Mouse (Mus musculus): ENCODE data around the gene Metap2. TPM values are rescaled to one million over a fixed set of nuclear protein-coding genes. Genes with fewer than 3 reads are reported as not detected.
"Not testable (repeated sequence)": the region's sequence is repeated elsewhere in the genome, so short reads cannot be mapped to it uniquely, and the experiment has no call there.

The Metap2 gene
- polyA plus RNA-seq, 1 experiment, result 100 TPM

DNA sequence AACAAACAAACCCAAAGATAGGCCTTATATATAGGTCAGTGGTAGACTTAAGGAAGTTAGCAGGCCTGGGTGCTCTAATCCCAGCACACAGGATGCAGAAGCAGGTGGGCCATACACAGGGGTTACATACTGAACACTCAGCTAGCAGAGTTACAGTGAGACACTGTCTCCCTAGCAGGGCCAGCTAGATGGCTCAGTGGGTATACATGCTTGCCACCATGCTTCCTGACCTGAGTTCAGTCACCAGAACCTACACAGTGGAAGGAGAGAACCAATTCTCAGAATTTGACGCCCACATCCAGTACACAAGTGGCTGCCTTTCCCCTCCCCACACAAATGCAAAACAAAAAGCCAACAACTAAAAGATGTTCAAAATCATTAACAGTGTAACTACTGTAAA is 20.1 kb downstream of the Metap2 start:
- no peak overlapping the region for H3K27ac ChIP-seq (ENCODE audit: insufficient read depth, low read length)
- H3K4me1 ChIP-seq (ENCODE audit: control insufficient read depth, insufficient read depth, low read length), result no peaks in the 10 kb centered on the region; the same call in 1 of the 2 replicates
- no peak overlapping the region for H3K4me3 ChIP-seq (ENCODE audit: insufficient read depth, low read length)
- TF ChIP-seq POLR2A (IDR thresholded peaks at IDR 0.05; ENCODE audit: extremely low read depth, insufficient read depth, low read length), result no peak

- Histone ChIP-seq H3K4me3 (ENCODE audit: insufficient read depth, low read length) (no peak overlapping the region), H3K27ac (ENCODE audit: insufficient read depth, low read length) (no peak overlapping the region), H3K4me1 (ENCODE audit: control insufficient read depth, insufficient read depth, low read length) (no peaks in the 10 kb centered on the region; the same call in 1 of the 2 replicates)
- no peak for TF ChIP-seq CTCF (IDR thresholded peaks at IDR 0.05; ENCODE audit: extremely low read depth, insufficient read depth, low read length)
- no peak for TF ChIP-seq POLR2A (IDR thresholded peaks at IDR 0.05; ENCODE audit: extremely low read depth, insufficient read depth, low read length)
Measured at GRCm38 (mm10) chr10:93868886-93869285, 28.0 kb downstream of the Metap2 start.

DNA sequence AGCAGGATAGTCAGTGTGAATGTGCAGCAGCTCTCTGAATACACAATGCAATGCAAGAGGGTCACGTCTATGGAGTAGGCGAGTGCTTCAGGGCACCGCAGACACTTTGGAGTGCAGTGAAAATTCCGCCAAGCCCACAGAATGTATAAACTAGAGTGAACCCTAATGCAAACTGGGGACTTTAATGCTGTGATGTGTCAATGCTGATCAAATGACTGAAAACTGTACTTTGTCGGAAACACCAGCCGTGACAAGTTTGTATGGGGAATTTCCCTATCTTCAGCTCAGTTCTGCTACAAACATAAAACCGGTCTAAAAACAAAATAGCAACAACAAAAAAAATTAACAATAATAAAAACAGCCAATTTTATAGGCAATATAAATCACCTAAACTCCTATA is 28.5 kb downstream of the Metap2 start:
- Histone ChIP-seq H3K27ac (ENCODE audit: insufficient read depth, low read length) (no peak overlapping the region), H3K4me3 (ENCODE audit: insufficient read depth, low read length) (no peak overlapping the region), H3K4me1 (ENCODE audit: control insufficient read depth, insufficient read depth, low read length) (no peaks in the 10 kb centered on the region; the same call in 1 of the 2 replicates)
- no peak for TF ChIP-seq POLR2A (IDR thresholded peaks at IDR 0.05; ENCODE audit: extremely low read depth, insufficient read depth, low read length)
- TF ChIP-seq CTCF (IDR thresholded peaks at IDR 0.05; ENCODE audit: extremely low read depth, insufficient read depth, low read length), result no peak

- Histone ChIP-seq H3K27ac (ENCODE audit: insufficient read depth, low read length) (no peak overlapping the region), H3K4me1 (ENCODE audit: control insufficient read depth, insufficient read depth, low read length) (no peaks in the 10 kb centered on the region), H3K4me3 (ENCODE audit: insufficient read depth, low read length) (no peak overlapping the region)
- TF ChIP-seq POLR2A (IDR thresholded peaks at IDR 0.05; ENCODE audit: extremely low read depth, insufficient read depth, low read length), result no peak
- no peak for TF ChIP-seq CTCF (IDR thresholded peaks at IDR 0.05; ENCODE audit: extremely low read depth, insufficient read depth, low read length)
Measured at GRCm38 (mm10) chr10:93856095-93856494, 40.8 kb downstream of the Metap2 start.

DNA sequence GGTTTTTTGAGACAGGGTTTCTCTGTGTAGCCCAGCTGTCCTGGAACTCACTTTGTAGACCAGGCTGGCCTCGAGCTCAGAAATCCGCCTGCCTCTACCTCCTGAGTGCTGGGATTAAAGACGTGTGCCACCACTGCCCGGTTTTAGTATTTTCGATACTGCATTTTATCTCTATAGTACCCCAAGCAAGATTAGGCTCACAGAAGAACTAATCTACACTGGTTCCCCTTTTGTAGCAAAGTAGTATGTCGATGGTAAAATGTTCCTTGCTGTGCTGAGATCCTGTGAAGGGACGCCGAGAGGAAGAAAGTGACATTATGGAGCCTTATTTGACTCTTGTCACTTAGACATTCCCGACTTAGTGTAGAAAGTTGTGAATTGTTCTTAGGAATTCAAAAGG is 41.8 kb downstream of the Metap2 start:
- Histone ChIP-seq H3K27ac (ENCODE audit: insufficient read depth, low read length) (no peak overlapping the region), H3K4me1 (ENCODE audit: control insufficient read depth, insufficient read depth, low read length) (no peaks in the 10 kb centered on the region), H3K4me3 (ENCODE audit: insufficient read depth, low read length) (no peak overlapping the region)
- TF ChIP-seq POLR2A (IDR thresholded peaks at IDR 0.05; ENCODE audit: extremely low read depth, insufficient read depth, low read length) (no peak), CTCF (IDR thresholded peaks at IDR 0.05; ENCODE audit: extremely low read depth, insufficient read depth, low read length) (no peak)

DNA sequence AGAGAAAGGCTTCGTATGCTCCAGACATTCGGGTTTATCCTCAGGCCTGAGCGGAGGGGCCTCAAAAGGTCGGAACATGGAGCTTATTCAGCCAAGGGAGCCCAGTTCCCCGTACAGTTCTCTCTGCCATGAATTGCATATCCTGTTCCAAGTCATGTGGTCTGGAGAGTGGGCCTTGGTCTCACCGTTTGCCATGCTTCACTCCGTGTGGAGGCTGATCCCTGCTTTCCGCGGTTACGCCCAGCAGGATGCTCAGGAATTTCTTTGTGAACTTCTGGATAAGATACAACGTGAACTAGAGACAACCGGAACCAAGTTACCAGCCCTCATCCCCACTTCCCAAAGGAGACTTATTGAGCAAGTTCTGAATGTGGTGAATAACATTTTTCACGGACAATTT is 50.2 kb downstream of the Metap2 start:
- Histone ChIP-seq H3K4me3 (ENCODE audit: insufficient read depth, low read length) (no peak overlapping the region), H3K4me1 (ENCODE audit: control insufficient read depth, insufficient read depth, low read length) (no peaks in the 10 kb centered on the region), H3K27ac (ENCODE audit: insufficient read depth, low read length) (no peak overlapping the region)
- TF ChIP-seq CTCF (IDR thresholded peaks at IDR 0.05; ENCODE audit: extremely low read depth, insufficient read depth, low read length), result no peak
- no peak for TF ChIP-seq POLR2A (IDR thresholded peaks at IDR 0.05; ENCODE audit: extremely low read depth, insufficient read depth, low read length)

DNA sequence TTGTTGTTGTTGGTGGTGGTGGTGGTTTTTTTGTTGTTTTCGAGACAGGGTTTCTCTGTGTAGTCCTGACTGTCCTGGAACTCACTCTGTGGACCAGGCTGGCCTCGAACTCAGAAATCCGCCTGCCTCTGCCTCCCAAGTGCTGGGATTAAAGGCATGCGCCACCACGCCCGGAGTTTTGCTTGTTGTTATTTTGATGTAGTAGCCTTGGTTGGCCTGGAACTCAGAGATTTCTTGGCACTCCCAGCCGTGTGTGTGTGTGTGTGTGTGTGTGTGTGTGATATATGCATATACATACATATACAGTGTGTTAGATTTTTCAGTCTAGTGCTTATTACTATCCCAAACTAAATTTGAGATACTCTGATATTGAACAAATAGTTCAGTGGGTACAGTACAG is 61.8 kb downstream of the Metap2 start:
- not testable (repeated sequence) for H3K27ac ChIP-seq (ENCODE audit: insufficient read depth, low read length); H3K4me3 ChIP-seq (ENCODE audit: insufficient read depth, low read length); H3K4me1 ChIP-seq (ENCODE audit: control insufficient read depth, insufficient read depth, low read length)

- H3K27ac ChIP-seq (ENCODE audit: insufficient read depth, low read length), result no peak overlapping the region
- H3K4me3 ChIP-seq (ENCODE audit: insufficient read depth, low read length), result peak overlapping the region; percentile 29; the same call in 1 of the 2 replicates
- TF ChIP-seq POLR2A (IDR thresholded peaks at IDR 0.05; ENCODE audit: extremely low read depth, insufficient read depth, low read length), result no peak
- TF ChIP-seq CTCF (IDR thresholded peaks at IDR 0.05; ENCODE audit: extremely low read depth, insufficient read depth, low read length), result no peak
- no peaks in the 10 kb centered on the region for H3K4me1 ChIP-seq (ENCODE audit: control insufficient read depth, insufficient read depth, low read length)
Measured at GRCm38 (mm10) chr10:93834394-93834745, 62.5 kb downstream of the Metap2 start.

GRCm38 (mm10) chr10:93833699-93834393 is 63.0 kb downstream of the Metap2 start:
- H3K4me1 ChIP-seq (ENCODE audit: control insufficient read depth, insufficient read depth, low read length), result no peaks in the 10 kb centered on the region
- TF ChIP-seq POLR2A (IDR thresholded peaks at IDR 0.05; ENCODE audit: extremely low read depth, insufficient read depth, low read length) (no peak), CTCF (IDR thresholded peaks at IDR 0.05; ENCODE audit: extremely low read depth, insufficient read depth, low read length) (no peak)
- peak overlapping the region; percentile 29; the same call in 1 of the 2 replicates for H3K4me3 ChIP-seq (ENCODE audit: insufficient read depth, low read length)
- no peak overlapping the region for H3K27ac ChIP-seq (ENCODE audit: insufficient read depth, low read length)

GRCm38 (mm10) chr10:93833370-93833698 is 63.6 kb downstream of the Metap2 start:
- no peak overlapping the region for H3K27ac ChIP-seq (ENCODE audit: insufficient read depth, low read length)

More at GRCm38 (mm10) chr10:93833370-93833698, 63.6 kb downstream of the Metap2 start:
- TF ChIP-seq POLR2A (IDR thresholded peaks at IDR 0.05; ENCODE audit: extremely low read depth, insufficient read depth, low read length), result no peak
- TF ChIP-seq CTCF (IDR thresholded peaks at IDR 0.05; ENCODE audit: extremely low read depth, insufficient read depth, low read length), result no peak
- Histone ChIP-seq H3K4me3 (ENCODE audit: insufficient read depth, low read length) (no peak overlapping the region; the same call in 1 of the 2 replicates), H3K4me1 (ENCODE audit: control insufficient read depth, insufficient read depth, low read length) (no peaks in the 10 kb centered on the region)
